Mouse (Mus musculus) neural tube, embryonic 15.5 days (tissue): ENCODE data around the gene Pf4. TPM values are rescaled to one million over a fixed set of nuclear protein-coding genes. Genes with fewer than 3 reads are reported as not detected.

Experiments used
- ATAC-seq: fragments of 200-750 bp; cut with Nextera tagmentation; 2 replicates; pipeline ENCODE4 v1.8.0; 2017; ENCODE audit warnings: mild to moderate bottlenecking, moderate TSS enrichment, moderate library complexity; ENCODE audit not compliant: low FRiP score
- H3K27ac ChIP-seq: fragments of 300-500 bp; sonication (generic); replicated peaks from 2 replicates; pipeline ENCODE4 v1.5.1; 2015; ENCODE audit warnings: mild to moderate bottlenecking, inconsistent platforms
- H3K27me3 ChIP-seq: fragments of 300-500 bp; sonication (generic); replicated peaks from 2 replicates; pipeline ENCODE4 v1.6.1; 2015; ENCODE audit warnings: inconsistent platforms
- H3K36me3 ChIP-seq: fragments of 300-500 bp; sonication (generic); 2 replicates; pipeline ENCODE4 v1.6.1; 2015; ENCODE audit warnings: inconsistent platforms
- H3K4me1 ChIP-seq: fragments of 300-500 bp; sonication (generic); 2 replicates; pipeline ENCODE4 v1.6.1; 2015; ENCODE audit warnings: inconsistent platforms
- H3K4me2 ChIP-seq: fragments of 300-500 bp; sonication (generic); 2 replicates; pipeline ENCODE4 v1.6.1; 2015; ENCODE audit warnings: inconsistent platforms, mild to moderate bottlenecking, moderate library complexity
- H3K4me3 ChIP-seq: fragments of 300-500 bp; sonication (generic); replicated peaks from 2 replicates; pipeline ENCODE4 v1.5.1; 2015; ENCODE audit warnings: mild to moderate bottlenecking, inconsistent platforms
- H3K9ac ChIP-seq: fragments of 300-500 bp; sonication (generic); replicated peaks from 2 replicates; pipeline ENCODE4 v1.6.1; 2015; ENCODE audit warnings: mild to moderate bottlenecking, inconsistent platforms
- H3K9me3 ChIP-seq: fragments of 300-500 bp; sonication (generic); replicated peaks from 2 replicates; pipeline ENCODE4 v1.6.1; 2016; ENCODE audit warnings: inconsistent platforms
- WGBS: fragments of 180-500 bp; shearing (Covaris S2); methylation state at CpG from one replicate; pipeline ENCODE4 v1.1.7; 2015; ENCODE audit warnings: mixed read lengths; 5-methylcytosine and 5-hydroxymethylcytosine counted together
- polyA plus RNA-seq: library from polyadenylated mRNA; unstranded; fragments of >200 nt; fragmentation: Nextera tagmentation; extraction: Ambion mirVana; gene quantifications from 2 replicates; pipeline ENCODE4 v1.2.1, GENCODE M21; 2015

The Pf4 gene
- polyA plus RNA-seq, result 41.2 and 43.8 TPM in 2 replicates

- 89% methylated on average over 16 of the region's 16 CpGs for WGBS
- H3K9ac ChIP-seq, result no peak within 1 kb of the TSS
- no peak within 1 kb of the TSS for H3K27ac ChIP-seq
- no peaks in the 10 kb centered on the region for H3K27me3 ChIP-seq
- H3K4me1 ChIP-seq, result no peaks in the 10 kb centered on the region
- H3K9me3 ChIP-seq, result no peaks in the 10 kb centered on the region
- no peak for ATAC-seq
- no peaks in the 10 kb centered on the region for H3K36me3 ChIP-seq
- H3K4me3 ChIP-seq, result no peak within 1 kb of the TSS
- no peak within 1 kb of the TSS for H3K4me2 ChIP-seq
Measured at GRCm38 (mm10) chr5:90771880-90772653, at the start of gene Pf4. Gene Pf4 (plus strand): TSS chr5:90772435.

DNA sequence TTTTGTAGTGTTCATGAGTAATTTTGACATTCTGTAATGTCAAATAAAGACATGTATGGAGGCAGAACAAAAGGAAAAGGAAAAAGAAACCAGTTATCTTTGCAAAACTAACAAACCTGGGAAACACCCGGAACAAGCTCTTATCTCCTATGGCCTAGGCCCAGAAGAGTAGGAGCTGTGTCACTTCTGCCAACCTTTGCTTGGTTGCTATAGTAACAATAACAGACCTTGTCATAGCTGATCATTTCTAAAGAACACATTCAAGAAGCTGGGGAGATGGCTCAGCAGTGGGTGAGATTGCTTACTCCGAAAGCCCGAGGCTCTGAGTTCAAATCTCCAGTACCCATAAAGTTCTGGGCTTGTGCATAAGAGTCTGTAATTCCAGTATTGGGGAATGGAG is 49.6 kb upstream of the Pf4 start:
- no peaks in the 10 kb centered on the region for H3K4me1 ChIP-seq
- no peak for ATAC-seq
- H3K4me3 ChIP-seq, result no peak overlapping the region
- H3K9me3 ChIP-seq, result 0 out of 2 replicates have a peak, but pooled peaks cover 2% of the 10 kb centered on the region
- no peak overlapping the region for H3K9ac ChIP-seq
- 97% methylated on average over 3 of the region's 3 CpGs for WGBS
- H3K4me2 ChIP-seq, result no peak overlapping the region
- no peaks in the 10 kb centered on the region for H3K27me3 ChIP-seq
- H3K36me3 ChIP-seq, result no peaks in the 10 kb centered on the region
- H3K27ac ChIP-seq, result no peak overlapping the region

DNA sequence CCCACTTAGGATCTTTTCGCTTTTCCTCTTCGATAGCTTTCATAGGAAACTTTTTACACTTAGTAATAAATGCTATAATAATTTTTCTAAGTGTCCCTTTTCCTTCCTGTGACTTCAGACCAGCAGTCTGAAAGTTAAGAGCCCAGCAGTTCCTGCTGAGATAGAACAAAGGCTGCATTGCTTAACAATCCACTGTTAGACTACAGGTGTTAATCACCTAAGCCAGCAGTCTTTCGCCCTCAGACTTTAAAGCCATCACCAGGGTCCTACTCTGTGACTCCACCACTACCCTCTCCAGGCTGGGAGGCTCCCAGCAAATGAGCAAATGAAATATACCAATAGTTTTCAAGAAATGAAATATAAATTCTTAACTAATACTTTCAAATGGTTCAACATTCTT is 44.0 kb upstream of the Pf4 start:
- Histone ChIP-seq H3K36me3 (no peaks in the 10 kb centered on the region), H3K27ac (no peak overlapping the region), H3K9me3 (0 out of 2 replicates have a peak, but pooled peaks cover 2% of the 10 kb centered on the region), H3K4me3 (no peak overlapping the region), H3K4me2 (no peak overlapping the region), H3K4me1 (no peaks in the 10 kb centered on the region), H3K27me3 (no peaks in the 10 kb centered on the region), H3K9ac (no peak overlapping the region)
- 55% methylated on average over 3 of the region's 3 CpGs for WGBS
- ATAC-seq, result no peak

- H3K4me1 ChIP-seq, result no peaks in the 10 kb centered on the region
- no peak overlapping the region for H3K4me2 ChIP-seq
- no peak overlapping the region for H3K27ac ChIP-seq
- H3K36me3 ChIP-seq, result no peaks in the 10 kb centered on the region
- WGBS, result 85% methylated on average over 4 of the region's 4 CpGs
- H3K27me3 ChIP-seq, result no peaks in the 10 kb centered on the region
- H3K9ac ChIP-seq, result no peak overlapping the region
- H3K9me3 ChIP-seq, result 0 out of 2 replicates have a peak, but pooled peaks cover 2% of the 10 kb centered on the region
- H3K4me3 ChIP-seq, result no peak overlapping the region
- ATAC-seq, result no peak
Measured at GRCm38 (mm10) chr5:90731480-90731879, 40.8 kb upstream of the Pf4 start.

DNA sequence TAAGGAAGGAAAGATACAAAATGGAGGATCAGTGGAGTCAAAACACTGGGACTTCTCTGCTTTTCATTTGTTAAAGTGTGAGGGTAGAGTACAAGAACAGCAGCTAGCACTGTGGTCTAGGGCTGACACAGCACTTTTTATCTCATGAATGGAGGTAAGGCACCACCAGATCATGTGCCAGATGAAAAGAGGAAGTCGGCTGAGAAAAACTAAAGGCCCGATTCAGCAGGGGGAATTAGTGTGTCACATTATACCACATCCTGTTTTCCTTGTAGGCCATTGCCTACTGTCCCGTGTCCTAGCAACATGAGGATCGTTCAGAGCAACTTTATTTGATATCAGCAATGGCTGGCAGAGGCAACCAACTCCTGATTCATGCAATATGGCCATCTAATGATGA is 30.2 kb upstream of the Pf4 start:
- no peaks in the 10 kb centered on the region for H3K27me3 ChIP-seq
- no peak for ATAC-seq
- H3K4me2 ChIP-seq, result no peak overlapping the region
- no peak overlapping the region for H3K27ac ChIP-seq
- no peak overlapping the region for H3K4me3 ChIP-seq
- 73% methylated on average over 4 of the region's 4 CpGs for WGBS
- no peaks in the 10 kb centered on the region for H3K36me3 ChIP-seq
- H3K9me3 ChIP-seq, result no peaks in the 10 kb centered on the region
- H3K4me1 ChIP-seq, result no peaks in the 10 kb centered on the region
- H3K9ac ChIP-seq, result no peak overlapping the region

DNA sequence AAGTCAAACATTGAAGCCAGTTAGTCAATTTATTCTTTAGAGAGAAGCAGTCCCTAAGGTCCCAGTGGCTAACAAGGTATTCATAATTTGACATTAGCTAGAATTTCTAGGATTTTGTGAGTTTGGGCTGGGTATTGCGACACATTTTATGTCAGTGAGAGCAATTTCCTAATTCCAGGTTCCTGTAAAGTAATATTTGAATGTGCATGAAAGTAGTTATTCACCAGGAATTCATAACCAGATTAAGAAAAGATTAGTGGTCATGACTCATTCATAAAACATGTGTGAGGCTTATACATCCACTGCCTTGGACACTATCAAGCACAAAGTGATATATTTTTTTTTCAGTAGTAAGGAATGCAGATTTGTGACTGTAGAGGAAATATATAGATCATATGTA is 18.3 kb upstream of the Pf4 start:
- no peak overlapping the region for H3K9ac ChIP-seq
- no peaks in the 10 kb centered on the region for H3K27me3 ChIP-seq
- no peak overlapping the region for H3K27ac ChIP-seq
- peaks cover 6% of the 10 kb centered on the region for H3K4me1 ChIP-seq
- no peaks in the 10 kb centered on the region for H3K9me3 ChIP-seq
- ATAC-seq, result no peak
- H3K36me3 ChIP-seq, result no peaks in the 10 kb centered on the region
- no peak overlapping the region for H3K4me3 ChIP-seq
- WGBS, result 96% methylated on average over 1 of the region's 1 CpGs
- no peak overlapping the region for H3K4me2 ChIP-seq

DNA sequence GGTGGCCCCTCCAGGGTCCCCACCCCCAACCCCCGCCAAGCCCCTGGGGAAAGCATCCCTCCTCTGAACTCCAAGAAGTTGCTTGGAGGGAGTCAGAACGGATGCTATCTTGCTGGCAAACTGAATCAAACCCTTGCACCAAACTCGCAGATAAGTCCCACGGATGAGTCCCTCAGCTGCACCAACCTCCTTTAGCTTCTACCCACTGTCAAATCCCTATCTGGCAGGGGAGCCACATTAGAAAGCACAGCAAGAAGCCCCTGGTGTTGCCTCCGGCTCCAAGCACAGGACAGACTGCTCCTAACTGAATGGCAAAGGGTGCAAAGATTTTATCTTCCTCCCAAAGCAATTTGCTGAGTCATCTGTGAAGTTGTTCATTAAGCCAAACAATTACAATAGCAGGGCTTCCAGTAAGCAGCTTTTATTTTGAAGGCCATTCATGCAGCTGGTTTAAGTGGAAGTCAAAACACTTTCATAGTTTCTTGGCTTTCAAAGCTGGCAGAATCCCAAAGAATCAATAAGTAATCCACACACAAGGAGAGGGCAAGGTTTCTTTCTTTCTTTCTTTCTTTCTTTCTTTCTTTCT is 14.1 kb upstream of the Pf4 start:
- ATAC-seq, result no peak
- no peak overlapping the region for H3K27ac ChIP-seq
- H3K4me1 ChIP-seq, result peaks cover 15% of the 10 kb centered on the region
- H3K36me3 ChIP-seq, result no peaks in the 10 kb centered on the region
- no peak overlapping the region for H3K9ac ChIP-seq
- 58% methylated on average over 5 of the region's 5 CpGs for WGBS
- 0 out of 2 replicates have a peak, but pooled peaks cover 7% of the 10 kb centered on the region for H3K27me3 ChIP-seq
- no peak overlapping the region for H3K4me2 ChIP-seq
- no peaks in the 10 kb centered on the region for H3K9me3 ChIP-seq
- H3K4me3 ChIP-seq, result no peak overlapping the region

- ATAC-seq, result peak; percentile 78
- Histone ChIP-seq H3K9ac (peak within 1 kb of the TSS; percentile 74), H3K36me3 (no peaks in the 10 kb centered on the region), H3K4me3 (peak within 1 kb of the TSS; percentile 57), H3K9me3 (no peaks in the 10 kb centered on the region), H3K4me1 (peaks cover 15% of the 10 kb centered on the region), H3K27ac (no peak within 1 kb of the TSS), H3K27me3 (0 out of 2 replicates have a peak, but pooled peaks cover 7% of the 10 kb centered on the region), H3K4me2 (peak within 1 kb of the TSS; percentile 95)
- WGBS, result 6% methylated on average over 32 of the region's 32 CpGs
Measured at GRCm38 (mm10) chr5:90759077-90760065, 12.9 kb upstream of the Pf4 start, which contains the start of gene Cxcl5. Gene Cxcl5 (plus strand): TSS chr5:90759360.

DNA sequence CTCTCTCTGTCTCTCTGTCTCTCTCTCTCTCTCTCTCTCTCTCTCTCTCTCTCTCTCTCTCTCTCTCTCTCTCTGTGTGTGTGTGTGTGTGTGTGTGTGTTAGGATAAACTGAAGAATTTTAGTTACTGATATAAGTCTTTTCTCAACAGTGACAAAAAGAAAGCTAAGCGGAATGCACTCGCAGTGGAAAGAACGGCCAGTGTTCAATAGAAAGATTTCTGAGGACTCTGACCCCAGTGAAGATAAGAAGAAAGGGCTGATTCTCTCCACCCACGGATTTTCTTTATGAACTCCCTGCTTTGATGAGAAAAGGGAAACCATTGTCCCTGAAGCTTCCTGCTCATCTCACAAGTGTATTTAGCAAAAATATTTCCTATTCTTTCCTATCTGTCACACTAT is 11.9 kb upstream of the Pf4 start:
- H3K4me3 ChIP-seq, result no peak overlapping the region
- H3K4me1 ChIP-seq, result peaks cover 15% of the 10 kb centered on the region
- H3K4me2 ChIP-seq, result no peak overlapping the region; the same call in 1 of the 2 replicates
- no peak for ATAC-seq
- no peak overlapping the region for H3K27ac ChIP-seq
- 0 out of 2 replicates have a peak, but pooled peaks cover 7% of the 10 kb centered on the region for H3K27me3 ChIP-seq
- no peaks in the 10 kb centered on the region for H3K9me3 ChIP-seq
- H3K36me3 ChIP-seq, result no peaks in the 10 kb centered on the region
- WGBS, result 45% methylated on average over 4 of the region's 4 CpGs
- H3K9ac ChIP-seq, result no peak overlapping the region

- H3K4me1 ChIP-seq, result peaks cover 15% of the 10 kb centered on the region
- no peak overlapping the region for H3K9ac ChIP-seq
- H3K27me3 ChIP-seq, result 0 out of 2 replicates have a peak, but pooled peaks cover 7% of the 10 kb centered on the region
- no peaks in the 10 kb centered on the region for H3K9me3 ChIP-seq
- H3K36me3 ChIP-seq, result no peaks in the 10 kb centered on the region
- H3K4me3 ChIP-seq, result no peak overlapping the region
- 95% methylated on average over 2 of the region's 2 CpGs for WGBS
- H3K4me2 ChIP-seq, result no peak overlapping the region
- no peak for ATAC-seq
- H3K27ac ChIP-seq, result no peak overlapping the region
Measured at GRCm38 (mm10) chr5:90760844-90761243, 11.4 kb upstream of the Pf4 start.

- 91% methylated on average over 3 of the region's 3 CpGs for WGBS
- Histone ChIP-seq H3K4me3 (no peak overlapping the region), H3K9me3 (no peaks in the 10 kb centered on the region), H3K9ac (no peak overlapping the region), H3K4me1 (peaks cover 15% of the 10 kb centered on the region), H3K27me3 (0 out of 2 replicates have a peak, but pooled peaks cover 7% of the 10 kb centered on the region), H3K36me3 (no peaks in the 10 kb centered on the region), H3K4me2 (no peak overlapping the region), H3K27ac (no peak overlapping the region)
- no peak for ATAC-seq
Measured at GRCm38 (mm10) chr5:90761834-90762233, 10.4 kb upstream of the Pf4 start.
